Mouse (Mus musculus): ENCODE data around the gene Skp2. TPM values are rescaled to one million over a fixed set of nuclear protein-coding genes. Genes with fewer than 3 reads are reported as not detected.

Gene Skp2
- polyA plus RNA-seq, 1 experiment from 2014 or later = 29.4 TPM

DNA sequence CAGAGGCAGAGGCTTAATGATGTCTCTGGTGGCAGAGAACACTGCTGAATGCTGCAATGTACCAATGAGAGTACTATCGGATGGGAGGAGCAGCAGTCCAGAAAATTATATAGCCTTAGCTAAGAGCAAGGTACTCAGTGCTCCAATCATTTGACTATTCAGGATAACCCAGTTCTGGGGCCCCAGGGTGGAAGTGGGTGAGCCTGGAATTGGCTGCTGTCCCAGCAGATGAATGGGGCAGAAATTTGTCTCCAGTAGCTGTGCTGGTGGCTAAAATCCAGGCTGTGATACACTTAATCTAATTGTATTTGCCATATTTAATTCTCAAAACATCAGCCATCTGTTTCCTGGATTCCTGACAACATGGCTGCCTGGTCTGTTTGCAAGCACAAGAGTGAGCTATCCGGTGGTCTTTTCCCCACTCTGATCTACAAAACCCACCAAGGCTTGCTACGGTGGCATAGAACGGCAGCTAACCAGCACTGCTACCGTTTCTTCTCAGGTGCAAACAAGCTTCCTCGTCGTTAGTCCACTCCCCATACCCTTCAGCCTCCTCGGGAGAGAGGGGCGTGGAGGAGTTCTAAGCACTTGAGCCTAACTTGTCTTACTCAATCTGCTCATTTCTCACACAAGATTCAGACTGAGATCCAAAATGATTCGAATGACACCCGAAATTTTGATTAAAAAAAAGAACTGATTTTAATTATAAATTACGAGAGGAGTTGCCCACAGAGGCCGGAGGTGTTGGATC lies 22.4 kb downstream of the Skp2 start:
- Histone ChIP-seq H3K9me3 (no peaks in the 10 kb centered on the region), H3K27ac (replicated peaks) (0 out of 2 replicates have a peak overlapping the region, but pooled peaks have one; percentile 5), H3K9ac (no peak overlapping the region), H3K27me3 (replicated peaks) (no peaks in the 10 kb centered on the region), H3K4me3 (no peak overlapping the region), H3K4me1 (peaks cover 27% of the 10 kb centered on the region), H3K4me2 (no peak overlapping the region), H3K36me3 (peaks cover 87% of the 10 kb centered on the region)
- ATAC-seq (ENCODE audit: extremely low read depth, insufficient number of reproducible peaks, low FRiP score, low TSS enrichment) = no peak
- WGBS = 83% methylated on average over 13 of the region's 13 CpGs

- H3K9me3 ChIP-seq = no peaks in the 10 kb centered on the region
- WGBS = 85% methylated on average over 4 of the region's 4 CpGs
- H3K9ac ChIP-seq = no peak overlapping the region
- no peaks in the 10 kb centered on the region for H3K27me3 ChIP-seq (replicated peaks)
- peaks cover 85% of the 10 kb centered on the region for H3K36me3 ChIP-seq
- H3K27ac ChIP-seq (replicated peaks) = no peak overlapping the region
- ATAC-seq (ENCODE audit: extremely low read depth, insufficient number of reproducible peaks, low FRiP score, low TSS enrichment) = no peak
- H3K4me1 ChIP-seq = peaks cover 22% of the 10 kb centered on the region
- H3K4me3 ChIP-seq = no peak overlapping the region
- H3K4me2 ChIP-seq = no peak overlapping the region
Measured at GRCm38 (mm10) chr15:9131499-9131888, 23.7 kb downstream of the Skp2 start.

GRCm38 (mm10) chr15:9130772-9131498 lies 24.3 kb downstream of the Skp2 start:
- H3K4me2 ChIP-seq = no peak overlapping the region
- H3K9me3 ChIP-seq = no peaks in the 10 kb centered on the region
- H3K9ac ChIP-seq = no peak overlapping the region
- ATAC-seq (ENCODE audit: extremely low read depth, insufficient number of reproducible peaks, low FRiP score, low TSS enrichment) = no peak
- no peak overlapping the region for H3K4me3 ChIP-seq
- no peak overlapping the region for H3K27ac ChIP-seq (replicated peaks)
- peaks cover 85% of the 10 kb centered on the region for H3K36me3 ChIP-seq
- peaks cover 22% of the 10 kb centered on the region for H3K4me1 ChIP-seq
- 68% methylated on average over 9 of the region's 9 CpGs for WGBS
- no peaks in the 10 kb centered on the region for H3K27me3 ChIP-seq (replicated peaks)

DNA sequence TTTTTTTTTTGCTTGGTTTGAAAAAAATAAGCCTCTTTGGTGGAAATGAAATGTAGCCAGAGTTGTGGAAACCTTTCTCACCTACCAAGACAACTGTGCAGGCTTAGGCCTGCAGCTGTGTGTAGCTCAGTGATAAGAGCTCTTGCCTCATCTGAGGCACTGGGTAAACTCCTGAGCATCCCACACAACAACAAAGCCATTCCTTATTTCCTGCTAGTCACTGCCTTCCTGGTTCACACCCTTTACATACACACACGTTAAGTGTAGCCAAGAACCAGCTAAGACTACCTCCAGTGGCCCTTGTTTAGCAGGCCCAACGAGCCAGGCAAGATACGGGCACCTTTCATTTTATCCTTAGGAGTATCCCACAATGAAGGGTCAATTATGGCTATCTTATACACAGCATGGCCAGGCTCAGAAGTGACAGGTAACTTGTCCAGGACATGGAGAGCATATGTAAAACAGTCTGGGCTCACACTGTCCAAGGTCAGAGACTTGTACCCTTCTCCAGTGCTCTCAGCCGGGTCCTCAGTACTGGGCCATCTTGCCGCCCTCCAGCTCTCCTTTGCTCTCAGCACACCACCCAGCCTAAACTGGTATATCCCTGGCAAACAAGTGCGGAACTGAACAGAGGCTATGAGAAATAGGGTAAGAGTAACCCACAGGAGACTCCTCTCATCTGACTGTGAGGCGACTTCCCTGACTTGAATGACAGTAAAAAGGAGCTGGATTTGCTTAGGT lies 28.0 kb downstream of the Skp2 start:
- no peak for ATAC-seq (ENCODE audit: extremely low read depth, insufficient number of reproducible peaks, low FRiP score, low TSS enrichment)
- Histone ChIP-seq H3K4me1 (no peaks in the 10 kb centered on the region), H3K9me3 (no peaks in the 10 kb centered on the region), H3K27ac (replicated peaks) (no peak overlapping the region), H3K9ac (no peak overlapping the region), H3K36me3 (peaks cover 86% of the 10 kb centered on the region), H3K4me2 (no peak overlapping the region), H3K27me3 (replicated peaks) (no peaks in the 10 kb centered on the region), H3K4me3 (no peak overlapping the region)
- 79% methylated on average over 7 of the region's 7 CpGs for WGBS

- WGBS = 90% methylated on average over 21 of the region's 21 CpGs
- no peak overlapping the region for H3K9ac ChIP-seq
- H3K27ac ChIP-seq (replicated peaks) = no peak overlapping the region
- no peaks in the 10 kb centered on the region for H3K4me1 ChIP-seq
- H3K4me2 ChIP-seq = no peak overlapping the region
- no peak for ATAC-seq (ENCODE audit: extremely low read depth, insufficient number of reproducible peaks, low FRiP score, low TSS enrichment)
- H3K4me3 ChIP-seq = no peak overlapping the region
- H3K9me3 ChIP-seq = no peaks in the 10 kb centered on the region
- H3K27me3 ChIP-seq (replicated peaks) = no peaks in the 10 kb centered on the region
- H3K36me3 ChIP-seq = peaks cover 89% of the 10 kb centered on the region
Measured at GRCm38 (mm10) chr15:9124856-9125255, 30.4 kb downstream of the Skp2 start.

DNA sequence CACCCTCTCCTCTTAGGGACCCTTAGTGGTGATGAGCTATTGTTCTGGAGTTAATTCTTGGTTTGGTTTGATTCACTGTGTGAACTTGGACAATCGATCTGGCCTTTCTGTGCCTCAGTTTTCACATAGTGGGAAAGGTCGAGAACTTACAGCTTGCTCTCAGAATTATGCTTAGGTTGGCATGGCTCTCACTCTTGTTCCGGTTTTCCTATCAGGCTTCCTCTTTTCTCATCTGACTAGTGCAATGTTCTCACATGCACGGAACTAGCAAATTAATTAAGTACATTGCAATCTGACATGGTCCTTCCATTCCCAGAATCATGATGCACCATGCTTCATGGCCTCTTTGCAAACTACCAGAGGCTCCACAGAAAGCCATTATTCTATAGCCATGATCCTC lies 32.2 kb downstream of the Skp2 start:
- Histone ChIP-seq H3K4me1 (no peaks in the 10 kb centered on the region), H3K9me3 (no peaks in the 10 kb centered on the region), H3K4me3 (no peak overlapping the region), H3K27me3 (replicated peaks) (no peaks in the 10 kb centered on the region), H3K4me2 (no peak overlapping the region), H3K36me3 (peaks cover 92% of the 10 kb centered on the region), H3K27ac (replicated peaks) (no peak overlapping the region), H3K9ac (no peak overlapping the region)
- WGBS = 84% methylated on average over 4 of the region's 4 CpGs
- ATAC-seq (ENCODE audit: extremely low read depth, insufficient number of reproducible peaks, low FRiP score, low TSS enrichment) = no peak

- Histone ChIP-seq H3K27me3 (replicated peaks) (no peaks in the 10 kb centered on the region), H3K9me3 (no peaks in the 10 kb centered on the region), H3K4me3 (no peak overlapping the region), H3K4me1 (no peaks in the 10 kb centered on the region), H3K36me3 (peaks cover 99% of the 10 kb centered on the region), H3K4me2 (no peak overlapping the region), H3K27ac (replicated peaks) (no peak overlapping the region), H3K9ac (no peak overlapping the region)
- 91% methylated on average over 2 of the region's 2 CpGs for WGBS
- ATAC-seq (ENCODE audit: extremely low read depth, insufficient number of reproducible peaks, low FRiP score, low TSS enrichment) = no peak
Measured at GRCm38 (mm10) chr15:9120081-9120480, 35.1 kb downstream of the Skp2 start.

- no peak for ATAC-seq (ENCODE audit: extremely low read depth, insufficient number of reproducible peaks, low FRiP score, low TSS enrichment)
- Histone ChIP-seq H3K9me3 (no peaks in the 10 kb centered on the region), H3K27ac (replicated peaks) (no peak overlapping the region), H3K4me3 (no peak overlapping the region), H3K4me2 (no peak overlapping the region), H3K27me3 (replicated peaks) (no peaks in the 10 kb centered on the region), H3K9ac (no peak overlapping the region), H3K36me3 (peaks cover 99% of the 10 kb centered on the region), H3K4me1 (no peaks in the 10 kb centered on the region; the same call in 1 of the 2 replicates)
- 85% methylated on average over 4 of the region's 4 CpGs for WGBS
Measured at GRCm38 (mm10) chr15:9118852-9119251, 36.4 kb downstream of the Skp2 start.

GRCm38 (mm10) chr15:9114599-9114998 lies 40.6 kb downstream of the Skp2 start:
- no peak overlapping the region for H3K4me3 ChIP-seq
- ATAC-seq (ENCODE audit: extremely low read depth, insufficient number of reproducible peaks, low FRiP score, low TSS enrichment) = no peak
- peaks cover 92% of the 10 kb centered on the region for H3K36me3 ChIP-seq
- H3K9ac ChIP-seq = no peak overlapping the region
- no peaks in the 10 kb centered on the region for H3K9me3 ChIP-seq
- H3K27me3 ChIP-seq (replicated peaks) = no peaks in the 10 kb centered on the region
- 61% methylated on average over 5 of the region's 5 CpGs for WGBS
- peaks cover 7% of the 10 kb centered on the region for H3K4me1 ChIP-seq
- no peak overlapping the region for H3K4me2 ChIP-seq
- no peak overlapping the region for H3K27ac ChIP-seq (replicated peaks)

DNA sequence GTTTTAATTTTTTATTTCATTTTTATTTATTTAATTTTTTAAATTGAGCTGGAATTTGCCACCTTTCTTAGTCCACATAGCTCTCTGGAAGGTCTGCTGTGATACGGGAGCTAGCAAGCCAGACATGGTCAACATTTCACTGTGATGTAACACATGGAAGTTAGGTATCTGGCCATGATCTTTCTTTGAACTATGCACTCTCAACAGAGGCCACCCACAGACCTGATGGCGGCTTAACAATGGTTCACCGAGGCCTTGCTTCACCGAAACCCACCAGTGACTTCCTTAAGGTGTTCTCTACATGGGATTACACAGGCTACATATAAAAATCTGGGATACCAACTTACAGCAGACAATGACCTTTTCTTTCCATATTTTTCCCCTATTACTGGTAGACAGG lies 41.1 kb downstream of the Skp2 start:
- H3K4me3 ChIP-seq = no peak overlapping the region
- no peak overlapping the region for H3K4me2 ChIP-seq
- no peak overlapping the region for H3K9ac ChIP-seq
- H3K4me1 ChIP-seq = peaks cover 7% of the 10 kb centered on the region
- H3K27ac ChIP-seq (replicated peaks) = no peak overlapping the region
- WGBS = 84% methylated on average over 4 of the region's 4 CpGs
- no peaks in the 10 kb centered on the region for H3K9me3 ChIP-seq
- no peak for ATAC-seq (ENCODE audit: extremely low read depth, insufficient number of reproducible peaks, low FRiP score, low TSS enrichment)
- no peaks in the 10 kb centered on the region for H3K27me3 ChIP-seq (replicated peaks)
- peaks cover 87% of the 10 kb centered on the region for H3K36me3 ChIP-seq

DNA sequence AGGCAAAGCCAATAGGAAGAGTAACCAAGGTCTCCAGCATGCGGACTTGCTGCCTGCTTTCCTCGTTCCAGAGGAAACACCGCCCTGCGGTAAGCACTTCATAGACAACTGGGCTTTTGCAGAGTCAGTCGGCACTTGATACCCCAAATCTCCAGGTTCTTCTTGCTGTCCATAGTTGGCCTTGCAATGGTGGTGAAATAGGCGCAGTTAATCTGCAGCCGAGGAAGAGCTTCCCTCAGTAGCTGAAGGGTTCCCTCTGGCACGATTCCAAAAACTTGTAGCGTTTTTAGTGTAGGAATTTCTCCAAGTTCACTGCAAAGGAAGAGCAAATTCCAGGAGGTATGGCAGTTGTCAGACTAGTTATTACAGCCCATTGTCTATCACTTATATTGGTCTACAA lies 41.7 kb downstream of the Skp2 start:
- Histone ChIP-seq H3K27me3 (replicated peaks) (no peaks in the 10 kb centered on the region), H3K4me1 (peaks cover 7% of the 10 kb centered on the region), H3K9ac (no peak overlapping the region), H3K4me2 (no peak overlapping the region), H3K27ac (replicated peaks) (no peak overlapping the region), H3K36me3 (peaks cover 86% of the 10 kb centered on the region), H3K4me3 (no peak overlapping the region), H3K9me3 (no peaks in the 10 kb centered on the region)
- ATAC-seq (ENCODE audit: extremely low read depth, insufficient number of reproducible peaks, low FRiP score, low TSS enrichment) = no peak
- 64% methylated on average over 9 of the region's 9 CpGs for WGBS
